Mouse (Mus musculus): ENCODE data around the gene Sdcbp2.

DNA sequence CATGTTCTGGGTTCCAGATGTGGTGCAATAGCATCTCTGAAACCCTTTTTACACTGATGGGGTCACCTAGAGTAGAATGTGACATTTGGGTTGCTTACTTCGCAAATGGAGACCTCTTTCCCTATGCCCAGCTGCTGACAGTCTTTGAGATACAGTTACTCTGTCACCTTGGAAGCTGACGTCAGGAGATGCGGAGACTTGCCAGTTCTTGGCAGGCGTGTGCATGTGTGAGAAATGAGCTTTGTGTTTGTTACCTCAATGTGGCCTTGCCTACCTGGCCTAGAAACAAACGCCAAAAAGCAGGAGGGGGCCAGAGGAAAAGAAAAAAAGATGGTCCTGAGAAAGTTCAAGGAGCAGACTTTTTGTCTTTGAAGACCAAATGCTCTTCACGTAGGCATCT, 5.6 kb upstream of the Sdcbp2 start:
- TF ChIP-seq POLR2AphosphoS2 (IDR thresholded peaks at IDR 0.05; ENCODE audit: insufficient read length, low read depth), result no peak
- no peak for TF ChIP-seq POLR2A (IDR thresholded peaks at IDR 0.05; ENCODE audit: insufficient read length, low read depth)
- TF ChIP-seq MYOG (IDR thresholded peaks at IDR 0.05; ENCODE audit: control insufficient read depth in 1 of 3, insufficient read depth in 1 of 3, insufficient read length in 2 of 3, low read depth in 2 of 3), result no peak
- no peak for TF ChIP-seq MAX (IDR thresholded peaks at IDR 0.05; ENCODE audit: low read depth)
- TF ChIP-seq SRF (IDR thresholded peaks at IDR 0.05; ENCODE audit: control insufficient read depth, insufficient read length, low read depth), result no peak
- TF ChIP-seq TCF12 (IDR thresholded peaks at IDR 0.05; ENCODE audit: insufficient read depth, poor library complexity, severe bottlenecking), result no peak
- TF ChIP-seq MYOD1 (IDR thresholded peaks at IDR 0.05; ENCODE audit: control insufficient read depth in 1 of 3, insufficient read length in 2 of 3, low read depth in 2 of 3), result no peak
- TF ChIP-seq CEBPB (IDR thresholded peaks at IDR 0.05; ENCODE audit: insufficient read depth, poor library complexity, severe bottlenecking), result no peak
- no peak for TF ChIP-seq USF1 (IDR thresholded peaks at IDR 0.05; ENCODE audit: low read depth)
- TF ChIP-seq TCF3 (IDR thresholded peaks at IDR 0.05; ENCODE audit: insufficient read length, low read depth), result no peak
- no peak for TF ChIP-seq E2F4 (IDR thresholded peaks at IDR 0.05; ENCODE audit: insufficient read depth)

Measured in myocyte (in vitro differentiated cells).